ENCODE assay signal across 29 mouse cellular contexts in genomic region chr5:100213901-100214300, GRCm38 (mm10). TPM values are rescaled to one million over a fixed set of nuclear protein-coding genes. Genes with fewer than 3 reads are reported as not detected.
DNase-seq lines count a peak whose midpoint lies in the region; ATAC-seq and TF ChIP-seq lines count a peak whose summit lies in the region.
"Had no signal": no experiment of that assay in that cellular context is flagged by ENCODE, and none has a peak within 500 bp of the region (broad histone marks: within the 10 kb centered on the region; RNA-seq: fewer than 3 reads in every experiment).

No protein-coding gene starts in this region.

- TF ChIP-seq EP300 in stomach, postnatal 0 days (optimal IDR thresholded peaks at IDR 0.05) = no peak

- H3K4me3 ChIP-seq in heart, embryonic 13.5 days = no peak overlapping the region
- no peak overlapping the region for H3K4me3 ChIP-seq in stomach, embryonic 16.5 days (replicated peaks; ENCODE audit: low read length)
- no peak overlapping the region for H3K4me3 ChIP-seq in stomach, postnatal 0 days (ENCODE audit: low read depth, low read length)
- H3K4me3 ChIP-seq: embryonic facial prominence, embryonic 13.5 days; erythroblast, embryonic 14.5 days; forebrain, embryonic 12.5 days; forebrain, embryonic 15.5 days; hindbrain, embryonic 10.5 days had no signal

- peaks cover 20% of the 10 kb centered on the region for H3K27me3 ChIP-seq in heart, embryonic 13.5 days (replicated peaks)
- no peaks in the 10 kb centered on the region for H3K27me3 ChIP-seq in stomach, embryonic 16.5 days (ENCODE audit: control insufficient read depth, insufficient read depth, low read length)
- H3K27me3 ChIP-seq in stomach, postnatal 0 days (ENCODE audit: control insufficient read depth, insufficient read depth, low read length) = no peaks in the 10 kb centered on the region
- H3K27me3 ChIP-seq: CH12.LX; embryonic facial prominence, embryonic 13.5 days; forebrain, embryonic 12.5 days; forebrain, embryonic 15.5 days had no signal

- H3K4me2 ChIP-seq in heart, embryonic 13.5 days = 0 out of 2 replicates have a peak overlapping the region, but pooled peaks have one; percentile 60
- no peak overlapping the region for H3K4me2 ChIP-seq in stomach, embryonic 16.5 days (ENCODE audit: low read depth, low read length)
- no peak overlapping the region for H3K4me2 ChIP-seq in stomach, postnatal 0 days (replicated peaks; ENCODE audit: low read depth)
- H3K4me2 ChIP-seq: embryonic facial prominence, embryonic 13.5 days; forebrain, embryonic 12.5 days; forebrain, embryonic 15.5 days; hindbrain, embryonic 14.5 days had no signal

- H3K27ac ChIP-seq in heart, embryonic 13.5 days (replicated peaks) = no peak overlapping the region
- no peak overlapping the region for H3K27ac ChIP-seq in stomach, embryonic 16.5 days (ENCODE audit: low read length)
- no peak overlapping the region for H3K27ac ChIP-seq in stomach, postnatal 0 days (replicated peaks)
- H3K27ac ChIP-seq: embryonic facial prominence, embryonic 13.5 days; forebrain, embryonic 12.5 days; forebrain, embryonic 15.5 days; heart, embryonic 15.5 days; hindbrain, embryonic 10.5 days; hindbrain, embryonic 14.5 days had no signal

- no peak for ATAC-seq in heart, embryonic 13.5 days (ENCODE audit: extremely low read depth, insufficient number of reproducible peaks, low FRiP score, low TSS enrichment)
- 0 out of 2 replicates have a peak, but pooled peaks have one; percentile 26 for ATAC-seq in stomach, embryonic 16.5 days (ENCODE audit: insufficient read depth, low FRiP score)
- no peak for ATAC-seq in stomach, postnatal 0 days (ENCODE audit: low FRiP score, low TSS enrichment)
- ATAC-seq: forebrain, embryonic 15.5 days; intestine, postnatal 0 days had no signal

- H3K36me3 ChIP-seq in heart, embryonic 13.5 days = no peaks in the 10 kb centered on the region
- H3K36me3 ChIP-seq in stomach, embryonic 16.5 days (ENCODE audit: control insufficient read depth, insufficient read depth, low read length) = no peaks in the 10 kb centered on the region
- no peaks in the 10 kb centered on the region for H3K36me3 ChIP-seq in stomach, postnatal 0 days (ENCODE audit: control insufficient read depth, insufficient read depth, low read length)
- H3K36me3 ChIP-seq: embryonic facial prominence, embryonic 13.5 days; forebrain, embryonic 12.5 days; forebrain, embryonic 15.5 days; heart, embryonic 10.5 days; heart, embryonic 15.5 days; hindbrain, embryonic 10.5 days had no signal

- WGBS in heart, embryonic 13.5 days = 64% methylated on average over 8 of the region's 8 CpGs
- WGBS in stomach, embryonic 16.5 days = 53% methylated on average over 8 of the region's 8 CpGs
- 52% methylated on average over 8 of the region's 8 CpGs for WGBS in stomach, postnatal 0 days

- no peak overlapping the region for H3K9ac ChIP-seq in heart, embryonic 13.5 days
- H3K9ac ChIP-seq in stomach, embryonic 16.5 days (ENCODE audit: low read length) = no peak overlapping the region
- no peak overlapping the region for H3K9ac ChIP-seq in stomach, postnatal 0 days (ENCODE audit: low read length)
- H3K9ac ChIP-seq: embryonic facial prominence, embryonic 13.5 days; forebrain, embryonic 12.5 days; forebrain, embryonic 15.5 days; heart, embryonic 15.5 days; hindbrain, embryonic 14.5 days had no signal

- H3K4me1 ChIP-seq in heart, embryonic 13.5 days = peaks cover 56% of the 10 kb centered on the region
- 0 out of 2 replicates have a peak, but pooled peaks cover 11% of the 10 kb centered on the region for H3K4me1 ChIP-seq in stomach, embryonic 16.5 days (ENCODE audit: control insufficient read depth, insufficient read depth, low read length)
- H3K4me1 ChIP-seq in stomach, postnatal 0 days (replicated peaks; ENCODE audit: control insufficient read depth, insufficient read depth) = no peaks in the 10 kb centered on the region
- H3K4me1 ChIP-seq: forebrain, embryonic 15.5 days had no signal

- no peak for DNase-seq in heart, adult 9 months (ENCODE audit: low spot score in 2 of 2)
- DNase-seq in stomach, postnatal 0 days (ENCODE audit: low spot score) = no peak
- DNase-seq in ZHBTc4 (ENCODE audit: low read depth, low spot score) = peak; percentile 81
- DNase-seq in frontal cortex, postnatal 36 days (ENCODE audit: low spot score in 2 of 2) = no peak
- DNase-seq: adrenal gland, adult 2 months; adrenal gland, postnatal 14 days; B cell, adult 2 months; cerebellum, adult 11 months; cerebellum, adult 2 months; cerebellum, adult 9-11 months; cerebellum, postnatal 25 days; gastrocnemius, postnatal 10 days; gastrocnemius, postnatal 36 days; heart, adult 18-20 months; heart, postnatal 10 days; heart, postnatal 36 days; kidney, adult 2 months had no signal

- no peak for TF ChIP-seq CTCF in stomach, postnatal 0 days (IDR thresholded peaks at IDR 0.05; ENCODE audit: low read depth)

- H3K9me3 ChIP-seq in heart, embryonic 13.5 days = no peaks in the 10 kb centered on the region
- no peaks in the 10 kb centered on the region for H3K9me3 ChIP-seq in stomach, embryonic 16.5 days (replicated peaks; ENCODE audit: control insufficient read depth, low read length)
- H3K9me3 ChIP-seq in stomach, postnatal 0 days (ENCODE audit: control insufficient read depth, low read length) = no peaks in the 10 kb centered on the region
- H3K9me3 ChIP-seq: embryonic facial prominence, embryonic 13.5 days; forebrain, embryonic 12.5 days; forebrain, embryonic 15.5 days; heart, embryonic 10.5 days; heart, embryonic 15.5 days; hindbrain, embryonic 10.5 days had no signal

RNA-seq across cellular contexts. Expression of gene Tmem150c, which starts 54.3 kb away (rescaled TPM):
- polyA plus RNA-seq in heart, embryonic 13.5 days (2015; fragmentation: Nextera tagmentation; extraction: Ambion mirVana) = 0.90 and 1.4 TPM in 2 replicates
- 4.7 and 6.0 TPM in 2 replicates for polyA plus RNA-seq in stomach, embryonic 16.5 days (2015; fragmentation: Nextera tagmentation; extraction: Ambion mirVana)
- 2.4 and 2.5 TPM in 2 replicates for polyA plus RNA-seq in stomach, postnatal 0 days (2015; fragmentation: Nextera tagmentation; extraction: Ambion mirVana)
- polyA plus RNA-seq: erythroblast, embryonic 14.5 days had no signal
